Mouse (Mus musculus) MEL (cell line): ENCODE measurements around the gene Cpeb1. TPM values are rescaled to one million over a fixed set of nuclear protein-coding genes. Genes with fewer than 3 reads are reported as not detected.

ENCODE experiments used
- DNase-seq: peaks from one replicate; pipeline ENCODE4 v3.0.0; 2011; ENCODE audit warnings: low read depth, low spot score
- H3K27ac ChIP-seq: 2 replicates; pipeline ENCODE4 v1.5.1; 2012; ENCODE audit warnings: low read depth, mild to moderate bottlenecking, control low read depth, low read length, moderate library complexity; ENCODE audit not compliant: control insufficient read depth
- H3K27me3 ChIP-seq, 2 experiments: fragments of 150-350 bp in 1 of 2; sonication (generic) in 1 of 2; 2 replicates each; pipeline ENCODE4 v1.6.1; 2012; ENCODE audit warnings: low read length in 2 of 2, mild to moderate bottlenecking in 2 of 2, improper control_type of control experiment in 1 of 2, moderate library complexity in 1 of 2; ENCODE audit not compliant: insufficient read depth in 2 of 2, control insufficient read depth in 1 of 2
- H3K36me3 ChIP-seq, 2 experiments: 2 replicates each; pipeline ENCODE4 v1.6.1; 2012 to 2014; ENCODE audit warnings: low read length in 2 of 2, improper control_type of control experiment in 1 of 2, inconsistent platforms in 1 of 2, mild to moderate bottlenecking in 1 of 2; ENCODE audit not compliant: insufficient read depth in 2 of 2, control insufficient read depth in 1 of 2
- H3K4me1 ChIP-seq, 2 experiments: fragments of 150-350 bp in 1 of 2; sonication (generic) in 1 of 2; 2 replicates each; pipeline ENCODE4 v1.6.1; 2012; ENCODE audit warnings: low read length in 2 of 2, improper control_type of control experiment in 1 of 2, mild to moderate bottlenecking in 1 of 2; ENCODE audit not compliant: insufficient read depth in 2 of 2, control insufficient read depth in 1 of 2
- H3K4me3 ChIP-seq, 2 experiments: fragments of 150-350 bp in 1 of 2; sonication (generic) in 1 of 2; 2 replicates each; pipeline ENCODE4 v1.5.1; 2012; ENCODE audit warnings: low read depth in 2 of 2, low read length in 2 of 2, mild to moderate bottlenecking in 2 of 2, moderate library complexity in 2 of 2, control low read depth in 1 of 2, improper control_type of control experiment in 1 of 2; ENCODE audit not compliant: control insufficient read depth in 1 of 2, insufficient read depth in 1 of 2
- H3K79me2 ChIP-seq: 2 replicates; pipeline ENCODE4 v1.6.1; 2012; ENCODE audit warnings: mild to moderate bottlenecking, low read length, moderate library complexity; ENCODE audit not compliant: control insufficient read depth, poor library complexity, insufficient read depth
- H3K9ac ChIP-seq: 2 replicates; pipeline ENCODE4 v1.6.1; 2012; ENCODE audit warnings: low read depth, mild to moderate bottlenecking, control low read depth, low read length, moderate library complexity; ENCODE audit not compliant: control insufficient read depth, poor library complexity, severe bottlenecking
- H3K9me3 ChIP-seq: fragments of 150-350 bp; sonication (generic); replicated peaks from 2 replicates; pipeline ENCODE4 v1.6.1; 2012; ENCODE audit warnings: mild to moderate bottlenecking, low read length, improper control_type of control experiment, moderate library complexity; ENCODE audit not compliant: insufficient read depth
- BHLHE40 ChIP-seq: IDR thresholded peaks from 2 replicates; pipeline ENCODE4 v1.6.1; 2012; ENCODE audit warnings: low read depth, mild to moderate bottlenecking, inconsistent platforms, low read length, improper control_type of control experiment, borderline replicate concordance
- CHD2 ChIP-seq: IDR thresholded peaks from 2 replicates; pipeline ENCODE4 v1.6.1; 2011; ENCODE audit warnings: low read length, improper control_type of control experiment
- CTCF ChIP-seq, 3 experiments: IDR thresholded peaks in 2 of 3; conservative IDR thresholded peaks in 1 of 3; 2 replicates each; pipeline ENCODE4 v1.5.1; 2011 to 2012; ENCODE audit warnings: low read length in 3 of 3, low read depth in 2 of 3, mild to moderate bottlenecking in 2 of 3, improper control_type of control experiment in 1 of 3, inconsistent platforms in 1 of 3, mixed read lengths in 1 of 3, moderate library complexity in 1 of 3; ENCODE audit not compliant: control insufficient read depth in 1 of 3, insufficient read depth in 1 of 3, poor library complexity in 1 of 3, severe bottlenecking in 1 of 3
- E2F4 ChIP-seq: IDR thresholded peaks from 2 replicates; pipeline ENCODE4 v1.6.1; 2011; ENCODE audit warnings: low read depth, low read length, improper control_type of control experiment, borderline replicate concordance
- EP300 ChIP-seq, 2 experiments: IDR thresholded peaks; 2 replicates each; pipeline ENCODE4 v1.6.1; 2011; ENCODE audit warnings: improper control_type of control experiment in 2 of 2, low read length in 2 of 2, low read depth in 1 of 2, mild to moderate bottlenecking in 1 of 2
- JUND ChIP-seq: IDR thresholded peaks from 2 replicates; pipeline ENCODE4 v1.6.1; 2011; ENCODE audit warnings: low read depth, mild to moderate bottlenecking, improper control_type of control experiment, low read length
- MAFK ChIP-seq: IDR thresholded peaks from 2 replicates; pipeline ENCODE4 v1.6.1; 2011; ENCODE audit warnings: low read depth, mild to moderate bottlenecking, low read length, improper control_type of control experiment, borderline replicate concordance
- MAX ChIP-seq: IDR thresholded peaks from 2 replicates; pipeline ENCODE4 v1.6.1; 2011; ENCODE audit warnings: low read length, improper control_type of control experiment
- MEF2A ChIP-seq: IDR thresholded peaks from 2 replicates; pipeline ENCODE4 v1.6.1; 2014; ENCODE audit warnings: low read depth, mild to moderate bottlenecking, inconsistent platforms, low read length, improper control_type of control experiment; ENCODE audit not compliant: poor library complexity, insufficient replicate concordance, severe bottlenecking; ENCODE audit errors: extremely low read depth
- MYC ChIP-seq: IDR thresholded peaks from 2 replicates; pipeline ENCODE4 v1.6.1; 2011; ENCODE audit warnings: low read depth, mild to moderate bottlenecking, low read length, improper control_type of control experiment, moderate library complexity
- POLR2A ChIP-seq, 2 experiments: IDR thresholded peaks; 2 replicates each; pipeline ENCODE4 v1.6.1; 2011 to 2012; ENCODE audit warnings: low read length in 2 of 2, mild to moderate bottlenecking in 2 of 2, control low read depth in 1 of 2, improper control_type of control experiment in 1 of 2, low read depth in 1 of 2, moderate library complexity in 1 of 2; ENCODE audit not compliant: control insufficient read depth in 1 of 2, insufficient read depth in 1 of 2, poor library complexity in 1 of 2
- POLR2AphosphoS2 ChIP-seq: IDR thresholded peaks from 2 replicates; pipeline ENCODE4 v1.6.1; 2011; ENCODE audit warnings: low read length, improper control_type of control experiment
- RAD21 ChIP-seq: IDR thresholded peaks from 2 replicates; pipeline ENCODE4 v1.6.1; 2011; ENCODE audit warnings: mild to moderate bottlenecking, low read depth, low read length, improper control_type of control experiment
- RCOR1 ChIP-seq: IDR thresholded peaks from 2 replicates; pipeline ENCODE4 v1.6.1; 2012; ENCODE audit warnings: low read depth, mild to moderate bottlenecking, inconsistent platforms, low read length, improper control_type of control experiment
- SIN3A ChIP-seq: IDR thresholded peaks from 2 replicates; pipeline ENCODE4 v1.6.1; 2012; ENCODE audit warnings: low read length, improper control_type of control experiment, inconsistent platforms
- SMC3 ChIP-seq: IDR thresholded peaks from 2 replicates; pipeline ENCODE4 v1.6.1; 2011; ENCODE audit warnings: low read depth, low read length, improper control_type of control experiment
- TBP ChIP-seq: IDR thresholded peaks from 2 replicates; pipeline ENCODE4 v1.8.0; 2011; ENCODE audit warnings: low read depth, low read length, improper control_type of control experiment
- TCF12 ChIP-seq: IDR thresholded peaks from 2 replicates; pipeline ENCODE4 v1.6.1; 2014; ENCODE audit warnings: low read depth, mild to moderate bottlenecking, inconsistent platforms, low read length, improper control_type of control experiment, moderate library complexity
- UBTF ChIP-seq: IDR thresholded peaks from 2 replicates; pipeline ENCODE4 v1.6.1; 2012; ENCODE audit warnings: low read depth, mild to moderate bottlenecking, inconsistent platforms, low read length, improper control_type of control experiment, moderate library complexity, borderline replicate concordance; ENCODE audit not compliant: insufficient read depth
- USF1 ChIP-seq: IDR thresholded peaks from 2 replicates; pipeline ENCODE4 v1.6.1; 2014; ENCODE audit warnings: low read depth, mild to moderate bottlenecking, inconsistent platforms, low read length, improper control_type of control experiment, moderate library complexity
- ZC3H11A ChIP-seq: IDR thresholded peaks from 2 replicates; pipeline ENCODE4 v1.6.1; 2012; ENCODE audit warnings: low read depth, mild to moderate bottlenecking, inconsistent platforms, low read length, improper control_type of control experiment
- ZKSCAN1 ChIP-seq: IDR thresholded peaks from 2 replicates; pipeline ENCODE4 v1.6.1; 2012; ENCODE audit warnings: low read depth, mild to moderate bottlenecking, inconsistent platforms, low read length, improper control_type of control experiment, moderate library complexity
- polyA plus RNA-seq, 2 experiments: library from polyadenylated mRNA; stranded (reverse) in 1 of 2; unstranded in 1 of 2; fragments of >175 nt in 1 of 2; fragments of >200 nt in 1 of 2; gene quantifications; 2 replicates each; pipeline versions ENCODE4 v1.2.1 to v1.2.4; 2012; ENCODE audit warnings: low replicate concordance in 2 of 2, low read depth in 1 of 2; ENCODE audit not compliant: insufficient read length in 2 of 2, insufficient read depth in 1 of 2, missing spikeins in 1 of 2
- total RNA-seq: library from RNA; depleted of rRNA; stranded (reverse); fragments of 300-350 nt; gene quantifications from 2 replicates; pipeline ENCODE4 v1.2.3, GENCODE M21; 2012

The Cpeb1 gene
- total and polyA plus RNA-seq, 3 experiments: not detected

GRCm38 (mm10) chr7:81341563-81341962, 113.7 kb downstream of the Cpeb1 start:
- peaks cover 11 to 18% of the 10 kb centered on the region in 2 experiments for H3K36me3 ChIP-seq
- H3K9ac ChIP-seq: no peak overlapping the region
- DNase-seq: peak; percentile 77
- H3K9me3 ChIP-seq: no peaks in the 10 kb centered on the region
- H3K4me3 ChIP-seq: no peak overlapping the region
- no peaks in the 10 kb centered on the region for H3K27me3 ChIP-seq
- H3K4me1 ChIP-seq: peaks cover 1 to 8% of the 10 kb centered on the region in 2 experiments; a peak in 3 of 4 replicates
- peak; percentile 13 to 52 (median 39); a peak in 5 of 6 replicates for TF ChIP-seq CTCF (IDR thresholded peaks at IDR 0.05 in 2 of 3, conservative IDR thresholded peaks at IDR 0.05 in 1 of 3; ENCODE audit: control insufficient read depth in 1 of 3, insufficient read depth in 1 of 3, low read depth in 2 of 3, low read length in 3 of 3, poor library complexity in 1 of 3, severe bottlenecking in 1 of 3)
- TF ChIP-seq TBP: 0 out of 2 replicates have a peak, but pooled peaks have one; percentile 13
- peak in 1 of 2 experiments; percentile 75; a peak in 2 of 4 replicates for TF ChIP-seq POLR2A (IDR thresholded peaks at IDR 0.05; ENCODE audit: control insufficient read depth in 1 of 2, insufficient read depth in 1 of 2, low read depth in 1 of 2, low read length in 2 of 2, poor library complexity in 1 of 2)
- TF ChIP-seq MAX: no peak
- no peak for TF ChIP-seq TCF12
- TF ChIP-seq POLR2AphosphoS2: peak; percentile 97
- no peak for TF ChIP-seq BHLHE40
- peak; percentile 25; the same call in 1 of the 2 replicates for TF ChIP-seq SIN3A
- no peak for TF ChIP-seq E2F4
- TF ChIP-seq, all 39 proteins: peak for 5
- Histone ChIP-seq H3K79me2 (peaks cover 32% of the 10 kb centered on the region), H3K27ac (no peak overlapping the region)

GRCm38 (mm10) chr7:81339783-81340182, 115.5 kb downstream of the Cpeb1 start:
- Histone ChIP-seq H3K27me3 (no peaks in the 10 kb centered on the region), H3K79me2 (peaks cover 30% of the 10 kb centered on the region), H3K27ac (no peak overlapping the region), H3K4me1 (peaks cover 1 to 3% of the 10 kb centered on the region in 2 experiments; a peak in 3 of 4 replicates), H3K4me3 (no peak overlapping the region), H3K9me3 (no peaks in the 10 kb centered on the region), H3K9ac (no peak overlapping the region), H3K36me3 (peaks cover 7 to 18% of the 10 kb centered on the region in 2 experiments)
- no peak for TF ChIP-seq TCF12
- TF ChIP-seq MYC: peak; percentile 79; the same call in 1 of the 2 replicates
- TF ChIP-seq POLR2A (IDR thresholded peaks at IDR 0.05; ENCODE audit: control insufficient read depth in 1 of 2, insufficient read depth in 1 of 2, low read depth in 1 of 2, low read length in 2 of 2, poor library complexity in 1 of 2): peak in 1 of 2 experiments; percentile 30; a peak in 1 of 4 replicates
- peak; percentile 43; the same call in 1 of the 2 replicates for TF ChIP-seq MAX
- TF ChIP-seq RAD21: peak; percentile 39
- TF ChIP-seq SIN3A: no peak
- TF ChIP-seq SMC3: peak; percentile 41; the same call in 1 of the 2 replicates
- TF ChIP-seq CTCF (IDR thresholded peaks at IDR 0.05 in 2 of 3, conservative IDR thresholded peaks at IDR 0.05 in 1 of 3; ENCODE audit: control insufficient read depth in 1 of 3, insufficient read depth in 1 of 3, low read depth in 2 of 3, low read length in 3 of 3, poor library complexity in 1 of 3, severe bottlenecking in 1 of 3): peak; percentile 75 to 85 (median 83)
- DNase-seq: peak; percentile 87

GRCm38 (mm10) chr7:81338522-81338873, 116.8 kb downstream of the Cpeb1 start:
- DNase-seq: no peak
- no peak overlapping the region for H3K9ac ChIP-seq
- H3K79me2 ChIP-seq: peaks cover 17% of the 10 kb centered on the region
- no peak overlapping the region for H3K27ac ChIP-seq
- H3K4me1 ChIP-seq: peaks cover 1 to 3% of the 10 kb centered on the region in 2 experiments; a peak in 3 of 4 replicates
- H3K4me3 ChIP-seq: no peak overlapping the region
- no peaks in the 10 kb centered on the region for H3K9me3 ChIP-seq
- H3K27me3 ChIP-seq: no peaks in the 10 kb centered on the region
- peaks cover 7 to 16% of the 10 kb centered on the region in 2 experiments for H3K36me3 ChIP-seq
- TF ChIP-seq MEF2A (no peak), MAFK (no peak), ZKSCAN1 (no peak), CHD2 (no peak), EP300 (IDR thresholded peaks at IDR 0.05; ENCODE audit: low read depth in 1 of 2, low read length in 2 of 2) (no peak), POLR2AphosphoS2 (no peak), MYC (no peak), ZC3H11A (no peak), UBTF (no peak), RCOR1 (no peak), JUND (no peak), USF1 (no peak)
